Mouse (Mus musculus) ES-Bruce4 (cell line): ENCODE data around the gene Rpl28. TPM values are rescaled to one million over a fixed set of nuclear protein-coding genes. Genes with fewer than 3 reads are reported as not detected.
"Not testable (repeated sequence)": the region's sequence is repeated elsewhere in the genome, so short reads cannot be mapped to it uniquely, and the experiment has no call there.

Experiments used
- H3K27ac ChIP-seq: 2 replicates; pipeline ENCODE4 v1.5.1; 2012; ENCODE audit warnings: low read length, inconsistent platforms; ENCODE audit not compliant: insufficient read depth
- H3K27me3 ChIP-seq: 2 replicates; pipeline ENCODE4 v1.6.1; 2012; ENCODE audit warnings: mild to moderate bottlenecking, low read length, inconsistent platforms; ENCODE audit not compliant: control insufficient read depth, poor library complexity, insufficient read depth, severe bottlenecking
- H3K36me3 ChIP-seq: 2 replicates; pipeline ENCODE4 v1.6.1; 2012; ENCODE audit warnings: inconsistent platforms, mild to moderate bottlenecking, low read length, moderate library complexity; ENCODE audit not compliant: control insufficient read depth, poor library complexity, insufficient read depth, severe bottlenecking
- H3K4me1 ChIP-seq: one replicate; pipeline ENCODE4 v1.8.1; 2011; ENCODE audit warnings: low read length; ENCODE audit not compliant: control insufficient read depth, insufficient read depth
- H3K4me3 ChIP-seq: 2 replicates; pipeline ENCODE4 v1.5.1; 2011; ENCODE audit warnings: low read depth, mild to moderate bottlenecking, low read length
- H3K9ac ChIP-seq: 2 replicates; pipeline ENCODE4 v1.6.1; 2012; ENCODE audit warnings: low read depth, mild to moderate bottlenecking, inconsistent platforms; ENCODE audit not compliant: poor library complexity, severe bottlenecking
- H3K9me3 ChIP-seq: replicated peaks from 2 replicates; pipeline ENCODE4 v1.6.1; 2012; ENCODE audit warnings: mild to moderate bottlenecking, low read length, inconsistent platforms; ENCODE audit not compliant: control insufficient read depth, poor library complexity, insufficient read depth, severe bottlenecking
- CTCF ChIP-seq: IDR thresholded peaks from one replicate; pipeline ENCODE4 v1.8.1; 2011; ENCODE audit warnings: low read depth, low read length
- EP300 ChIP-seq: IDR thresholded peaks from 2 replicates; pipeline ENCODE4 v1.6.1; 2011; ENCODE audit warnings: low read depth, low read length; ENCODE audit not compliant: insufficient read depth
- POLR2A ChIP-seq: IDR thresholded peaks from one replicate; pipeline ENCODE4 v1.8.1; 2011; ENCODE audit warnings: low read length; ENCODE audit not compliant: insufficient read depth
- polyA plus RNA-seq: library from polyadenylated mRNA; stranded (reverse); fragments of >200 nt; gene quantifications from 2 replicates; pipeline ENCODE4 v1.2.4, GENCODE M21; 2011; ENCODE audit warnings: low read depth; ENCODE audit not compliant: missing spikeins, insufficient read depth, insufficient read length

Rpl28 gene
- polyA plus RNA-seq, 1 experiment: 969 TPM

DNA sequence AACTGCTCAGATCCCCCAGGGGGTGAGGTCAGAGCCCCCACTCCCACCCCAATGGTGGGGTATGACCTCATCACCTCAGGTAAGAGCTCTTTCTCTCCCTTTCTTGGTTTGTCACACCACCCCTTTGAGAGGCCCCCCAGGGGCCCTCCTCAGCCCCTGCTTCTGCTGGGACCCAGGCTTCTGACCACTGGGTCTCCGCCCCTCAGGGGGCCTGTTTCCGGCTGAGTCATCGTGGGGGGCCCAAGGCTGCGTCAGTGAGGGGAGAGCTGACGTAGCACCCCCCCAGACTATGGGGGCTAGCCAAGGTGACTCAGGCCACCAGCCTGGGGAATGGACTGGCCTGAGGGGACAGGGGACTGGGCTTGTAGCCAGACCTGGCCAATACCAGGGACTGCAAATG, 12.8 kb upstream of the Rpl28 start:
- Histone ChIP-seq H3K9me3 (no peaks in the 10 kb centered on the region), H3K4me3 (no peak overlapping the region), H3K27me3 (no peaks in the 10 kb centered on the region), H3K9ac (no peak overlapping the region), H3K36me3 (no peaks in the 10 kb centered on the region), H3K4me1 (no peaks in the 10 kb centered on the region), H3K27ac (no peak overlapping the region)
- TF ChIP-seq EP300 (no peak), CTCF (no peak), POLR2A (no peak)

- TF ChIP-seq POLR2A (no peak), EP300 (no peak), CTCF (no peak)
- no peaks in the 10 kb centered on the region for H3K9me3 ChIP-seq
- H3K4me1 ChIP-seq: no peaks in the 10 kb centered on the region
- no peaks in the 10 kb centered on the region for H3K27me3 ChIP-seq
- H3K4me3 ChIP-seq: no peak overlapping the region
- H3K36me3 ChIP-seq: no peaks in the 10 kb centered on the region
- no peak overlapping the region for H3K9ac ChIP-seq
- no peak overlapping the region for H3K27ac ChIP-seq
Observed at GRCm38 (mm10) chr7:4782130-4782529, 10.5 kb upstream of the Rpl28 start.

DNA sequence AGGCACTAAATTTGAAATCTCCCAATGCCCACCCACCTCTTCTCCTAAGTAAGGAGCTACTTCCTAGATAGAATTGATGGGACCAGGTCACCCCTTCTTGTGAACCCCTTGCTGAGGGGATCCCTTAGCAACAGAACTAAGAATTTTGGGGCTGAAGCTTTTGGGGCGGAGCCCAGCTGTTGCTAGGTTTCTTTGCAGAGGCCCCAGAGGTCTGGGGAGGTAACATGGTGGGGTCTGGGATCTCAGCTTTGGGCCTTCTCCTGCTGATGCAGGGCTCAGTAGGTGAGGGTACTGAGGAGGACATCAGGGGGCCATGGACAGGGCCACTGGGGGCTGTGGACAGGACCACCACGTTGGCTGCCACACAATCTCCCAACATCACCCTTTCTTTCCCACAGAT, 9.9 kb upstream of the Rpl28 start, which contains the start of the genes Il11 and Tmem190:
Gene Il11 (minus strand): TSS at position 101 of the 400 bp plus-strand sequence.
Gene Tmem190 (plus strand): TSS at position 179 of the 400 bp plus-strand sequence.
- no peak for TF ChIP-seq POLR2A
- TF ChIP-seq CTCF: no peak
- no peak for TF ChIP-seq EP300
- Histone ChIP-seq H3K4me1 (no peaks in the 10 kb centered on the region), H3K4me3 (no peak within 1 kb of the TSS), H3K27ac (no peak within 1 kb of the TSS), H3K27me3 (no peaks in the 10 kb centered on the region), H3K9me3 (no peaks in the 10 kb centered on the region), H3K9ac (no peak within 1 kb of the TSS), H3K36me3 (no peaks in the 10 kb centered on the region)

GRCm38 (mm10) chr7:4783667-4784268, 8.9 kb upstream of the Rpl28 start:
- H3K36me3 ChIP-seq: no peaks in the 10 kb centered on the region
- no peaks in the 10 kb centered on the region for H3K27me3 ChIP-seq
- no peaks in the 10 kb centered on the region for H3K9me3 ChIP-seq
- no peak for TF ChIP-seq EP300
- no peak for TF ChIP-seq POLR2A
- no peak for TF ChIP-seq CTCF
- H3K4me3 ChIP-seq: no peak overlapping the region
- no peak overlapping the region for H3K9ac ChIP-seq
- no peak overlapping the region for H3K27ac ChIP-seq
- H3K4me1 ChIP-seq: no peaks in the 10 kb centered on the region

DNA sequence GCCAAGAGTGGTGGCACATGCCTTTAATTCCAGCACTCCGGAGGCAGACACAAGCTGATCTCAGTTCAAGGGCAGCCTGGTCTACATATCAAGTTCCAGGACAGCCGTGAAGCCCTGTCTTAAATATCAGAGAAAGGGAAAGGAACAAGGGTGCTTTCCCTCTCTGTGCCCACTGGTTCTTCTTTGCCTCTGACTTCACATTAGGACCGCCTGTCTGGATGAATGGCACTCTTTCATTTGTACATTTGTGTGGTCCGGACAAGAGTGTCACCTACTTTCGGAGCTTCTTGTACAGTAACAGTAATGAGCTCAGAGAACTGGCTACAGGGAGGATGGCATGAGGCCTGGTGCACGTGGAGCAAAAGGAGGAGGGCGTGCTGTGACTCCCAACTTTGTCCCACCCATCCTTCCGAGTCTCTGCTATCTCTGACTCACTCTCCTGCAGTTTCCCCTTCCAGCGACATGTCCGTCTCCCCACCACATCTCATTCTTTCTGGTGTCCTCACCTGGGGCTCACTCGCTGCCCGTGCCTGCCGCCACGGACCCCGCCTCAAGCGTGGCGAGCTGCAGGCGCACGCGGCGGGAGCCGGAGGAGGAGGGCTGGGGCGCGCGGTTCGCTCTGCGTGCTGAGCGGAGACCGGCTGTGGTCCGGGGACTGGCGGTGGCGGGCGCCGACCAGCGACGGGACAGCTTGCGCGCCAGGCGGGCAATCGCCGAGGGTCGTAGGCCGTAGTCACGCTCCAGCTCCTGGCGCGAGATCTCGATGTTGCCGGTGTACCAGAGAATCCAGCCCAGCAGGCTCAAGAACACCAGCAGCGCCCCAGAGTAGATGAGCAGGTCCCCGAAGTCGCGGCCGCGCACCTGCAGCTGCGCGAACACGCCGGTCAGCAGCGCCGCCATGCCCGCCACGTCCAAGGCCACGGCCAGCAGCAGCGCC, 3.9 kb upstream of the Rpl28 start:
- H3K27ac ChIP-seq: peak overlapping the region; percentile 41
- H3K4me3 ChIP-seq: peak overlapping the region; percentile 90
- H3K36me3 ChIP-seq: peaks cover 8% of the 10 kb centered on the region
- TF ChIP-seq EP300 (no peak), POLR2A (no peak), CTCF (no peak)
- no peaks in the 10 kb centered on the region for H3K9me3 ChIP-seq
- no peaks in the 10 kb centered on the region for H3K27me3 ChIP-seq
- H3K4me1 ChIP-seq: no peaks in the 10 kb centered on the region
- peak overlapping the region; percentile 86 for H3K9ac ChIP-seq

- peak within 1 kb of the TSS; percentile 86 for H3K9ac ChIP-seq
- H3K4me1 ChIP-seq: no peaks in the 10 kb centered on the region
- peak within 1 kb of the TSS; percentile 41 for H3K27ac ChIP-seq
- TF ChIP-seq EP300 (no peak), POLR2A (peak; percentile 23), CTCF (no peak)
- peak within 1 kb of the TSS; percentile 90 for H3K4me3 ChIP-seq
- H3K27me3 ChIP-seq: no peaks in the 10 kb centered on the region
- peaks cover 15% of the 10 kb centered on the region for H3K36me3 ChIP-seq
- no peaks in the 10 kb centered on the region for H3K9me3 ChIP-seq
Observed at GRCm38 (mm10) chr7:4789436-4789935, 3.2 kb upstream of the Rpl28 start, which contains the start of gene Tmem238. Gene Tmem238 (minus strand): TSS chr7:4789656.

DNA sequence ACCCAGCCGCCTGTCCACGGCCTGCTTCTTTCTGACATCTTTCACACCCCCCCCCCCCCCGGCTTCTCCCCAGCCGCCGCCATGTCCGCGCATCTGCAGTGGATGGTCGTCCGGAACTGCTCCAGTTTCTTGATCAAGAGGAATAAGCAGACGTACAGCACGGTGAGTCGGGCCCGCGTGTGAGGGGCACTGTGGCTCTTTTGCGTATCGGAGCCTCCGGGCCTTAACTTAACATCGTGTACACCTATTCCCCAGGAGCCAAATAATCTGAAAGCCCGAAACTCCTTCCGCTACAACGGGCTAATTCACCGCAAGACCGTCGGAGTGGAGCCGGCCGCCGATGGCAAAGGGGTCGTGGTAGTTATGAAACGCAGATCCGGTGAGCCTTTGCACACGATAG, 574 bp downstream of the Rpl28 start:
- Histone ChIP-seq H3K4me3 (peak overlapping the region; percentile 99), H3K27ac (peak overlapping the region; percentile 39), H3K36me3 (peaks cover 45% of the 10 kb centered on the region), H3K9ac (peak overlapping the region; percentile 98)
- not testable (repeated sequence) for H3K4me1 ChIP-seq, H3K27me3 ChIP-seq, H3K9me3 ChIP-seq
